Mouse (Mus musculus): Measurements from ENCODE around the gene Fbn1. TPM values are rescaled to one million over a fixed set of nuclear protein-coding genes. Genes with fewer than 3 reads are reported as not detected.

Fbn1 gene
- total RNA-seq, 2 experiments from 2014 or later: 0.18 to 0.37 TPM

DNA sequence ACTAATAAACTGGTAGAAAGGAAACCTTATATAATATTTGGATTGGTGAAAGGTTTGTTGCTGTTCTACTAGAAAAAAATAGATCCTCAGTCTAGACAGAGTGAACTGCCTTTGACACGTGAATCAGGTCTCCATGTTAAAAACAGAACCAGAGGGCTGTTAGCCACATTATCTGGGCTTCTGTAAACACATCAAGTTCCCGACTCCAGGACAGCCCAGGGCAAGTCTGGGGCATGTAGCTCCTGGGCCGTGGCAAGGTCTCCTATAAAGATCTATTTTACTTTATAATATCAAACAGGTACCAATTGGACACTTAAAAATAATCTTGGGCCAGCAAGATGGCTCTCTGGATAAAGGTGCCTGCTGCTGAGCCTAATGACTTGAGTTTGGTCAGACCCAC lies 251.9 kb downstream of the Fbn1 start:
- ATAC-seq (ENCODE audit: poor library complexity, severe bottlenecking): no peak

GRCm38 (mm10) chr2:125254630-125255029 lies 253.2 kb downstream of the Fbn1 start:
- ATAC-seq (ENCODE audit: poor library complexity, severe bottlenecking): no peak

GRCm38 (mm10) chr2:125253699-125254098 lies 254.1 kb downstream of the Fbn1 start:
- no peak for ATAC-seq (ENCODE audit: poor library complexity, severe bottlenecking)

DNA sequence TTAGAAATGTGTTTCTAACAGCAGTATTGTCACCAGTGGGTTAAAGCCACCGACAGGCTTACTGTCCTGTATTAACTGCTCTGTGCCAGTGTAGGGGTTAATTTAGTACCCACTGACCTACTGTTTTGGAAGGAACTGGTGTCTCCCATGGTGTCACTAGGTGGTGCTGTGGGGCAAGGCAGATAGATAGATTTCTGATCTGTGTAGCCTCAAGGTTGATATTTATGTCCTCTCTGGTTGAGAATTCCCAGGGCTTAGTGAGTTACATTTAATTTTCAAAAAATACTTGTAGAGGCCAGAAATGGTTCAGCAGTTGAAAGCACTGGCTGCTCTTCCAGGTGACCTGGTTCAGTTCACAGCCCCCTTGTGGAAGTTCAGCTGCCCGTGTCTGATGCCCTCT lies 255.5 kb downstream of the Fbn1 start:
- ATAC-seq (ENCODE audit: poor library complexity, severe bottlenecking): peak; percentile 48

DNA sequence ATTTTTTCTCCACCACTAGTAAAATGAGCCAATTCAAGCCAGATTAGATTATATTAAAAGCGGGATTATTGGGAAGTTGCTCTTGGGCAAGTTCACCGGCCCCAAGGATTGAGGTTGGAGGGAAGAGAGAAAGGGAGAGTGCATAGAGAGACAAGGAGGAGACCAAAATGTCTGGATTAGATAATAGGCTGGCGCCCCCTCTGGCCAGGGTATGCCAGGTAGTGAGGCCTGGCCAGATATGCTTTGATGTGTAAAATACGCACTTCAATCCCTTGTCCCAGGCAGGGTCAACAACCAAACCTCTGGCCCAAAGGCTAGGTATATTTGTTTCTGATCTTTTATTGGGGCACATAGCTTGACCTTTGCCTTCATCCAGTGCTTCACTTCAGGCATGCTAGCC lies 256.0 kb downstream of the Fbn1 start:
- no peak for ATAC-seq (ENCODE audit: poor library complexity, severe bottlenecking)

Other genes starting within 250 kb of the Fbn1 start
- not detected in 2 replicates for gene Gm9913, start 2.9 kb downstream of the Fbn1 start, total RNA-seq (2015)
- gene Gm9913, start 2.9 kb downstream of the Fbn1 start, total RNA-seq (2017): not detected in 2 replicates
- 3.7 and 3.8 TPM in 2 replicates for gene Cep152, start 117.1 kb upstream of the Fbn1 start, total RNA-seq (2015)
- gene Cep152, start 117.1 kb upstream of the Fbn1 start, total RNA-seq (2017): 14.4 and 14.7 TPM in 2 replicates
- gene Eid1, start 165.1 kb upstream of the Fbn1 start, total RNA-seq (2015): 66.2 and 78.6 TPM in 2 replicates
- gene Eid1, start 165.1 kb upstream of the Fbn1 start, total RNA-seq (2017): 112 and 121 TPM in 2 replicates
- 0.13 and 0.46 TPM in 2 replicates for gene Shc4, start 216.2 kb upstream of the Fbn1 start, total RNA-seq (2015)
- gene Shc4, start 216.2 kb upstream of the Fbn1 start, total RNA-seq (2017): 0.07 and 0.16 TPM in 2 replicates

Data from megakaryocyte, adult 5-6 weeks (primary cell).